Mouse (Mus musculus) heart, embryonic 14.5 days (tissue): Measurements from ENCODE around the gene Polr2c. TPM values are rescaled to one million over a fixed set of nuclear protein-coding genes. Genes with fewer than 3 reads are reported as not detected.

Source experiments
- ATAC-seq: fragments of 200-750 bp; cut with Nextera tagmentation; 2 replicates; pipeline ENCODE4 v1.8.0; 2017; ENCODE audit warnings: low read depth, moderate TSS enrichment; ENCODE audit not compliant: insufficient number of reproducible peaks, insufficient read depth, low FRiP score
- H3K27ac ChIP-seq, 2 experiments: fragments of 200-500 bp in 1 of 2; fragments of 300-500 bp in 1 of 2; sonication (generic) in 1 of 2; replicated peaks in 1 of 2; 2 replicates each; pipeline ENCODE4 v1.5.1; 2012 to 2014; ENCODE audit warnings: low read depth in 2 of 2, low read length in 2 of 2, control low read depth in 1 of 2, mild to moderate bottlenecking in 1 of 2, mixed read lengths in 1 of 2; ENCODE audit not compliant: control insufficient read depth in 1 of 2, insufficient read depth in 1 of 2
- H3K27me3 ChIP-seq: fragments of 300-500 bp; sonication (generic); 2 replicates; pipeline ENCODE4 v1.6.1; 2014; ENCODE audit warnings: mild to moderate bottlenecking, low read length, control low read depth; ENCODE audit not compliant: control insufficient read depth, insufficient read depth
- H3K36me3 ChIP-seq: fragments of 300-500 bp; sonication (generic); 2 replicates; pipeline ENCODE4 v1.6.1; 2014; ENCODE audit warnings: mild to moderate bottlenecking, control low read depth, low read length, mixed read lengths; ENCODE audit not compliant: control insufficient read depth, insufficient read depth
- H3K4me1 ChIP-seq, 2 experiments: fragments of 200-500 bp in 1 of 2; fragments of 300-500 bp in 1 of 2; sonication (generic) in 1 of 2; 2 replicates each; pipeline ENCODE4 v1.6.1; 2012 to 2014; ENCODE audit warnings: low read length in 2 of 2, control low read depth in 1 of 2, mixed read lengths in 1 of 2; ENCODE audit not compliant: control insufficient read depth in 2 of 2, insufficient read depth in 2 of 2
- H3K4me2 ChIP-seq: fragments of 300-500 bp; sonication (generic); 2 replicates; pipeline ENCODE4 v1.6.1; 2014; ENCODE audit warnings: mild to moderate bottlenecking, low read length
- H3K4me3 ChIP-seq, 2 experiments: fragments of 200-500 bp in 1 of 2; fragments of 300-500 bp in 1 of 2; sonication (generic) in 1 of 2; 2 replicates each; pipeline ENCODE4 v1.5.1; 2012 to 2014; ENCODE audit warnings: low read length in 2 of 2, mild to moderate bottlenecking in 2 of 2, control low read depth in 1 of 2, low read depth in 1 of 2, moderate library complexity in 1 of 2; ENCODE audit not compliant: control insufficient read depth in 1 of 2, insufficient read depth in 1 of 2
- H3K9ac ChIP-seq: fragments of 300-500 bp; sonication (generic); 2 replicates; pipeline ENCODE4 v1.6.1; 2014; ENCODE audit warnings: mild to moderate bottlenecking, low read length
- H3K9me3 ChIP-seq: fragments of 300-500 bp; sonication (generic); 2 replicates; pipeline ENCODE4 v1.6.1; 2016; ENCODE audit warnings: low read length, control low read depth; ENCODE audit not compliant: control insufficient read depth
- WGBS: fragments of 180-500 bp; shearing (Covaris S2); extraction: QIAGEN DNeasy Blood & Tissue Kit; methylation state at CpG from one replicate; pipeline ENCODE4 v1.1.7; 2014; 5-methylcytosine and 5-hydroxymethylcytosine counted together
- polyA plus RNA-seq: library from polyadenylated mRNA; unstranded; fragments of >200 nt; fragmentation: Nextera tagmentation; extraction: Ambion mirVana; gene quantifications from 2 replicates; pipeline ENCODE4 v1.2.1, GENCODE M21; 2014

Gene Polr2c
- polyA plus RNA-seq, 1 experiment from 2014 or later = 129 TPM

GRCm38 (mm10) chr8:94888383-94889036, 31.3 kb downstream of the Polr2c start:
- Histone ChIP-seq H3K4me1 (peaks cover 9% of the 10 kb centered on the region in 2 experiments; a peak in 3 of 4 replicates), H3K9me3 (no peaks in the 10 kb centered on the region), H3K27ac (no peak overlapping the region), H3K4me3 (no peak overlapping the region), H3K4me2 (peak overlapping the region; percentile 41), H3K9ac (no peak overlapping the region), H3K36me3 (no peaks in the 10 kb centered on the region), H3K27me3 (no peaks in the 10 kb centered on the region)
- ATAC-seq = no peak
- 30% methylated on average over 14 of the region's 14 CpGs for WGBS

DNA sequence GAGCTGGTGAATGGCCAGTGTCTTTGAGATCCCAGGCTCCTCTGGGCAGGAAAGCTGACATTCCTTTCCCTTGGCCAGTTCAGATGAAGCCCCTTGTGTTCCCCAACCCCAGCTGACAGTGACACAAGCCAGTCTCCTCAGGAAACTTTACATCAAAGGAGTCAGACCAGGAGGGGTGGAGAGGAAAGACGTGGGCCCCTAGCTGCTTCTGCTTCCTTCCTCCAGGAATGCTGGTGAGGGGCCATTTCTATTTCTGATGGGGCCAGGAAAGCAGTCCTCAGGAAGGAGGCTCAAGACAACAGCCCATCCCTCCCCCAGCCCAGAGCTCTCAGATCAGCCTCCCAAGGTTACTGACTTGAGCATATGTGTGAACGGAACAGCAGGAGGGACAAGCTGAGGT, 35.7 kb downstream of the Polr2c start:
- H3K9me3 ChIP-seq = no peaks in the 10 kb centered on the region
- peak; percentile 52; the same call in 1 of the 2 replicates for ATAC-seq
- no peaks in the 10 kb centered on the region for H3K36me3 ChIP-seq
- peak overlapping the region; percentile 25 to 41; a peak in 3 of 4 replicates for H3K27ac ChIP-seq
- no peaks in the 10 kb centered on the region for H3K27me3 ChIP-seq
- H3K4me3 ChIP-seq = no peak overlapping the region
- no peak overlapping the region for H3K4me2 ChIP-seq
- H3K4me1 ChIP-seq = peaks cover 9% of the 10 kb centered on the region in 2 experiments; a peak in 3 of 4 replicates
- WGBS = 24% methylated on average over 2 of the region's 2 CpGs
- H3K9ac ChIP-seq = no peak overlapping the region

- Histone ChIP-seq H3K4me2 (peak overlapping the region; percentile 56), H3K27ac (peak overlapping the region in 1 of 2 experiments; percentile 39; a peak in 2 of 4 replicates), H3K9ac (peak overlapping the region; percentile 54; the same call in 1 of the 2 replicates), H3K9me3 (no peaks in the 10 kb centered on the region), H3K4me3 (peak overlapping the region in 1 of 2 experiments; percentile 4; a peak in 1 of 4 replicates), H3K27me3 (no peaks in the 10 kb centered on the region), H3K4me1 (peaks cover 29 to 32% of the 10 kb centered on the region in 2 experiments), H3K36me3 (peaks cover 26% of the 10 kb centered on the region)
- 9% methylated on average over 11 of the region's 11 CpGs for WGBS
- ATAC-seq = no peak
These were observed 42.0 kb downstream of the Polr2c start for GRCm38 (mm10) chr8:94899262-94899661.

- WGBS = 0% methylated on average over 6 of the region's 6 CpGs
- peak; percentile 49 for ATAC-seq
- peaks cover 35% of the 10 kb centered on the region for H3K36me3 ChIP-seq
- peak overlapping the region; percentile 68 to 86 for H3K27ac ChIP-seq
- no peaks in the 10 kb centered on the region for H3K27me3 ChIP-seq
- peak overlapping the region; percentile 32; the same call in 1 of the 2 replicates for H3K9ac ChIP-seq
- H3K4me3 ChIP-seq = no peak overlapping the region
- no peaks in the 10 kb centered on the region for H3K9me3 ChIP-seq
- peak overlapping the region; percentile 27 for H3K4me2 ChIP-seq
- H3K4me1 ChIP-seq = peaks cover 41 to 45% of the 10 kb centered on the region in 2 experiments
These were observed 43.4 kb downstream of the Polr2c start for GRCm38 (mm10) chr8:94900617-94901016.

DNA sequence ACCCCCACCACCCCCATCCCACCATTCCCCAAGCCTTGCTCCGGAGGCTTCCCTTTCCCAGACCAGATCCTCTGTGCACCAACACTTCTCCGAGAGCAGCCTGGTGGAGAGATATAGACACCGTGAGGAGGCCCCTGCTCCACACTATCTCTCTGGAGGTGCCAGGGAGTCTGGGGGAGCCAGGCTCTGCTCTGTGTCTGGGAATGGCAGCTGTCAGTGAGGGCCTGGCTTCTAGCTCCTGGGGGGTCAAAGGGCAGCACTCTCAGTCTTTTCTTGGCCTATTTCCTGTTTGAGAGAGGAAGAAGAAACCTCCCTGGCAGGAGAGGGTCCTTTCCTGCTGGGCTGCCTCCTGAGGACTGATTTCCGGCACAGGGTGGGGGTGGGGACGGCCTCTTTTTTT, 43.8 kb downstream of the Polr2c start:
- peaks cover 41 to 46% of the 10 kb centered on the region in 2 experiments for H3K4me1 ChIP-seq
- H3K27me3 ChIP-seq = no peaks in the 10 kb centered on the region
- no peaks in the 10 kb centered on the region for H3K9me3 ChIP-seq
- H3K36me3 ChIP-seq = peaks cover 39% of the 10 kb centered on the region
- peak; percentile 60 for ATAC-seq
- peak overlapping the region; percentile 27 for H3K4me2 ChIP-seq
- 9% methylated on average over 5 of the region's 5 CpGs for WGBS
- H3K9ac ChIP-seq = peak overlapping the region; percentile 32; the same call in 1 of the 2 replicates
- peak overlapping the region; percentile 68 to 85 for H3K27ac ChIP-seq
- no peak overlapping the region for H3K4me3 ChIP-seq

DNA sequence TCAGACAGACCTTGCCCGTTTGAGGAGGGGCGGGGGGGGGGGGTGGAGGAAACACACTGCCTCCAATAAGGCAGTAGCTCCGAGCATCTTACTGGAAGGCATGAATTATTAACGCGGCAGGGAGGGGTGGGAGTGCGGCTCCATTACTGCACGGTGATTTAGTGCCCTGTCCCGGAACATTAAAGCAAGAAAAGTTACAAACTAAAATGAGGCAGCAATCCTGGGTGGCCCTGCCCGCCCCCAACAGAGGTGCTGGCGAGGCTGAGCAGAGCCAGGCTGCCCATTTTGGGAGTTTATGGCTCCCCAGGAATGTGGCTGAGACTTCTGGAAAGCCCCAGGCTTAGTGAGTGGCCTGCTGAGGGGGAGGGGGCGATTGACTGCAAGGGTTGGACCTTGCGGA, 46.5 kb downstream of the Polr2c start:
- Histone ChIP-seq H3K4me2 (no peak overlapping the region), H3K27ac (no peak overlapping the region), H3K27me3 (no peaks in the 10 kb centered on the region), H3K4me3 (no peak overlapping the region), H3K36me3 (peaks cover 65% of the 10 kb centered on the region), H3K4me1 (peaks cover 41 to 49% of the 10 kb centered on the region in 2 experiments), H3K9me3 (no peaks in the 10 kb centered on the region), H3K9ac (no peak overlapping the region)
- 69% methylated on average over 12 of the region's 12 CpGs for WGBS
- no peak for ATAC-seq

DNA sequence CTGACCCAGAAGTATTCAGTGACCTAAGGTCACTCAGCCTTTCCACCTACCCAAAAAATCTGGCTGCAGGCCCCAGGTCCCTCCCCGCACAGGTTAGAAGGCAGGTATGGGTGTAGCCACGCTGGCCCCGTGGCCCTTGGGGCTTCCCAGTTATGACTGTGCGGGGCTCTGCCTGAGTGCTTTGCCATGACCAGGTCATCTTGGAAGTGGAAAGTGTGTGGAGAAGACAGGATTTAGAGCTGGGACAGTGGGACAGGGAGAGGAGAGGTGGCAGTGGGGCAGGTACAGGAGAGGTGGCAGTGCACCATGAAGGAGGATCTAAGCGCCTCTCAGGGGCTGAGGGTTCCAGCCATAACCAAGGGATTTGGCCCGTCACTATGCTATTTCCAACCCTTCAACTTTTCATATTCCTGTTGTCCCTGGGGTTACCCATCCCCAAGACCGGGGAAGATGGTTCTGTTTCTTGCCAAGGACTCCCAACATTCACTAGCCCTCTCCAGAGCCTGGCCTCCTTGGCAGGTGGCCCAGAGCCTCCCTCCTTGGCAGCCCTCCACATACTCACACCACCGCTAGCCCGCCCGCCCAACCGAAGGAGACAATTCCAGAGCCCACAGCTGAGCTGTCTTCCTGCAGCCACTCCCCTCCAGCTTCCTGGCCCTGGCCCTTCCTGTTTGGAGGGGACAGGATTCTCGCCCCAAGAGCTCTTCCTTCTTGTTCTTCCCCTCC, 47.4 kb downstream of the Polr2c start:
- Histone ChIP-seq H3K36me3 (peaks cover 72% of the 10 kb centered on the region), H3K4me1 (peaks cover 33 to 41% of the 10 kb centered on the region in 2 experiments), H3K4me2 (no peak overlapping the region), H3K27ac (peak overlapping the region; percentile 69 to 73), H3K27me3 (no peaks in the 10 kb centered on the region), H3K4me3 (no peak overlapping the region), H3K9ac (peak overlapping the region; percentile 21; the same call in 1 of the 2 replicates), H3K9me3 (no peaks in the 10 kb centered on the region)
- no peak for ATAC-seq
- 46% methylated on average over 12 of the region's 12 CpGs for WGBS
